Mouse (Mus musculus) forebrain, embryonic 13.5 days (tissue): ENCODE data around the gene Slc25a29. TPM values are rescaled to one million over a fixed set of nuclear protein-coding genes. Genes with fewer than 3 reads are reported as not detected.

Experiments used
- ATAC-seq: fragments of 200-750 bp; cut with Nextera tagmentation; 2 replicates; pipeline ENCODE4 v1.8.0; 2017
- H3K27ac ChIP-seq: fragments of 300-500 bp; sonication (generic); 2 replicates; pipeline ENCODE4 v1.5.1; 2015; ENCODE audit warnings: inconsistent platforms, mild to moderate bottlenecking, moderate library complexity
- H3K27me3 ChIP-seq: fragments of 300-500 bp; sonication (generic); 2 replicates; pipeline ENCODE4 v1.6.1; 2015; ENCODE audit warnings: mild to moderate bottlenecking, inconsistent platforms
- H3K36me3 ChIP-seq: fragments of 300-500 bp; sonication (generic); 2 replicates; pipeline ENCODE4 v1.6.1; 2015; ENCODE audit warnings: mild to moderate bottlenecking, inconsistent platforms; ENCODE audit not compliant: poor library complexity, severe bottlenecking
- H3K4me1 ChIP-seq: fragments of 300-500 bp; sonication (generic); 2 replicates; pipeline ENCODE4 v1.6.1; 2015; ENCODE audit warnings: inconsistent platforms
- H3K4me2 ChIP-seq: fragments of 300-500 bp; sonication (generic); 2 replicates; pipeline ENCODE4 v1.6.1; 2015; ENCODE audit warnings: inconsistent platforms, mild to moderate bottlenecking, moderate library complexity
- H3K4me3 ChIP-seq: fragments of 300-500 bp; sonication (generic); 2 replicates; pipeline ENCODE4 v1.5.1; 2015; ENCODE audit warnings: mild to moderate bottlenecking, inconsistent platforms
- H3K9ac ChIP-seq: fragments of 300-500 bp; sonication (generic); 2 replicates; pipeline ENCODE4 v1.6.1; 2015; ENCODE audit warnings: mild to moderate bottlenecking, inconsistent platforms
- H3K9me3 ChIP-seq: fragments of 300-500 bp; sonication (generic); replicated peaks from 2 replicates; pipeline ENCODE4 v1.6.1; 2016; ENCODE audit warnings: inconsistent platforms
- WGBS: fragments of 180-500 bp; shearing (Covaris S2); methylation state at CpG from one replicate; pipeline ENCODE4 v1.1.7; 2015; 5-methylcytosine and 5-hydroxymethylcytosine counted together
- polyA plus RNA-seq: library from polyadenylated mRNA; unstranded; fragments of >200 nt; fragmentation: Nextera tagmentation; extraction: Ambion mirVana; gene quantifications from 2 replicates; pipeline ENCODE4 v1.2.1, GENCODE M21; 2015

Gene Slc25a29
- polyA plus RNA-seq, 1 experiment from 2014 or later: 21.2 TPM

DNA sequence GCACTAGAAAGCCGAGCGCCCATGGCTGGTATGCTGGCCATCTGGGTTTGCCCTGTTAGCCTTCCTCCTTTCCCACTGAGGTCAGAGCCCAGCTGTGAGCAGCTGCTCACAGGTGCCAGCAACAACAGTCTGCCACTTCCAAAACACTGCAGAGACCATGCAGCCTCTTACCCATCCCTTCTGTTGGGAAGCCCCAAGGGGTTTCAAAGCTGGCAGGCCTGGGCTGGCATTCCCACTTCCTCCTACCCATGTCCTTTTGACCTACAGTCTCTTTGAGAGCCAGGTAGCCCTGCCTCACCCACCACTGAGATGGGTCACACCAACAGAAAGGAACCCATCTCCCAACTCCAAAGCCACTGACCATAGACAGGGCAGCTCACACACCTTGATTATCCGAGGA, 2.3 kb downstream of the Slc25a29 start:
- Histone ChIP-seq H3K27me3 (no peaks in the 10 kb centered on the region), H3K4me2 (no peak overlapping the region), H3K4me3 (no peak overlapping the region), H3K9me3 (no peaks in the 10 kb centered on the region), H3K27ac (no peak overlapping the region), H3K9ac (no peak overlapping the region), H3K36me3 (peaks cover 11% of the 10 kb centered on the region), H3K4me1 (peaks cover 54% of the 10 kb centered on the region)
- ATAC-seq: no peak
- WGBS: 91% methylated on average over 3 of the region's 3 CpGs

DNA sequence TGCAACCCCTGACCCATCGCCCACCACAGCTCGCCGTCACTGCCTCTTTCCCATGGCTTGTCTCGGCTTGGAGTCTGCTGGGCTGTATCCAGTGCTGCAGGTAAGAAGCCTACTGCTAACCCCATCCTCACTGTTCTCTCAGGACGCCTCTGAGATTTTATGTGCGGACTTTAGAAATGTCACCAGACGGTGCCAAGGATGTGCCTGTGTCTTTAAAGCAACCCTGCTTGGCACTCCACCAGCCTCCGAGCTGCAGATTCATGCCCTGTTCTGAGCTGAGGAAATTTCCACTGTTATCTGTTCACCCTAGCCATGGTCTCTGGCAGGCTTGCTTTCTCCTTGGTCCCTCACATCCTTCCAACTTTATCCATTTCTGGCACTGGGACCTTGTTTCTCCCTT, 2.8 kb downstream of the Slc25a29 start:
- WGBS: 88% methylated on average over 8 of the region's 8 CpGs
- Histone ChIP-seq H3K27me3 (no peaks in the 10 kb centered on the region), H3K9ac (peak overlapping the region; percentile 2; the same call in 1 of the 2 replicates), H3K9me3 (no peaks in the 10 kb centered on the region), H3K4me3 (no peak overlapping the region), H3K4me2 (no peak overlapping the region), H3K27ac (no peak overlapping the region), H3K4me1 (peaks cover 48% of the 10 kb centered on the region), H3K36me3 (peaks cover 14% of the 10 kb centered on the region)
- no peak for ATAC-seq

DNA sequence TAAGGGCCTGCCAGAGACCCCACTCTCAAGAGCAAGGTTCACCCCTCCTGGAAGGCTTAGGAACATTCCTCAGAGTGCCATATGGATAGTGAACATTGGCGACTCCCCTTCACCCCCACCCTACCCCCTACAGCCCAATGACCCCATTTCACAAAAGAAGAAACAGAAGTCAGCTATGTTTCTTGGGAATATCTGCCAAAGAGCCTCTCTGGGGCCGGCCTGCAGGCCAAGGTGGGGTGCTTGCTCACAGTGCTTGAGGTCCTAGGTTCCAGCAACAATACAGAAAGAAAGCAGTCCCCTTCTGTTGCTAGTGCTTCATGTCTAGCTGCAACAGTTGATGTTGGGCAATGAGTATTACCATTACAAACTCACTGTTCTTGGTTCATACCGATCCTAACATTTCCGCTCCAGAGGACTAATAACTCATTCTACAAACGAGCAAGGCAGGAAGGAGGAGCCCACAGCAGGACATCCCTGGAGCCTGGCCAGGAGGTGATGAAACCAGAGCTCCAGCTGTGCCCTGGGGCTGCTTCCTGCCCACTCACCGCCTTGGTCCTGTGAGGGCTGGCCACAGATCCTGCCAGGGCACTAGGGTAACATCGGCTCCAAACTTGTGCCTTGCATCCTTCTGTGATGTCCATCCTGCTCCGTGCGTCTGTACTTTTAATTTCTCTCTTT, 3.6 kb downstream of the Slc25a29 start:
- WGBS: 56% methylated on average over 9 of the region's 9 CpGs
- no peaks in the 10 kb centered on the region for H3K9me3 ChIP-seq

DNA sequence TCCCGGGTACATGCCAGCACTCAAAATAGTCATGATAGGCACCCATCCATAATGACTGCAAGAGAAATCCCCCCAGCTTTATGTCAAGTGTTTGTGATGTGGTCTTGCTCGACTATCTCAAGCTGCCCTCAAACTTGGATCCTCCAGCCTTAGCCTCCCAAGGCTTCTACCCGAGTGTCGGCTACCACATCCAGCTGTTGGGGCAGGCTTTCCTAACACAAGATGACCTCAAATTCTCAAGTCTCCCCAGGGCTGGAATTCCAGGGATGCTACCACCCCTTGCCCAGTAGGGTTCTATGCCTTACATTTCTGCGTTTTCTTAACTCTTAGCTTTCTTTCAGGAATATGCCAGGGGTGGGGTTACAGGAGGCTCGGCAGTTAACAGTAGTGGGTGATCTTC, 5.3 kb downstream of the Slc25a29 start:
- no peak for ATAC-seq
- 87% methylated on average over 6 of the region's 6 CpGs for WGBS
- Histone ChIP-seq H3K36me3 (peaks cover 36% of the 10 kb centered on the region), H3K9me3 (no peaks in the 10 kb centered on the region), H3K4me3 (no peak overlapping the region), H3K27me3 (no peaks in the 10 kb centered on the region), H3K4me1 (peaks cover 29% of the 10 kb centered on the region), H3K27ac (no peak overlapping the region), H3K4me2 (no peak overlapping the region), H3K9ac (no peak overlapping the region)

More for the DNA sequence above, 3.6 kb downstream of the Slc25a29 start:
- ATAC-seq: no peak
- no peak overlapping the region for H3K27ac ChIP-seq
- H3K27me3 ChIP-seq: no peaks in the 10 kb centered on the region
- H3K9ac ChIP-seq: no peak overlapping the region
- H3K4me3 ChIP-seq: no peak overlapping the region
- H3K4me2 ChIP-seq: no peak overlapping the region
- peaks cover 22% of the 10 kb centered on the region for H3K36me3 ChIP-seq
- H3K4me1 ChIP-seq: peaks cover 41% of the 10 kb centered on the region

DNA sequence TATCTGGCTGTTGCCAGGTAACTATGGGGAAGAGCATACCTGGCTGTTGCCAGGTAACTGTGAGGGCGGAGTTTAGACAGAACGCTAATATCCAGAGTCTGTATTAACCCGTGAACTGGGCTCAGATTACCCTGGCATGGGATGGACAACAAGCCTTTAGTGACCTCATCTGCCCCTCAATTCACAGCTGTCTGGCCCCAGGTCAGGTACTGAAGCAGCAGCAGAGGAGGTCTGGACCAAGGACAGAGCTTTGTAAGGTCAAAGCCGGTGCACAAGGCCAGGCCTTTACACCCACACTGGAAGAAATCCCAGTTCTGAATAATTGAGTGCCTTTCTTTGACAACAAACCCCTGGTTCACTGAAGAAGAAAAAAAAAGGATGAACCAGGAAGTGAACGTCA, 6.0 kb downstream of the Slc25a29 start:
- H3K27me3 ChIP-seq: no peaks in the 10 kb centered on the region
- WGBS: 76% methylated on average over 5 of the region's 5 CpGs
- H3K4me1 ChIP-seq: peaks cover 22% of the 10 kb centered on the region
- H3K9me3 ChIP-seq: no peaks in the 10 kb centered on the region
- H3K4me2 ChIP-seq: no peak overlapping the region
- H3K9ac ChIP-seq: no peak overlapping the region
- peaks cover 36% of the 10 kb centered on the region for H3K36me3 ChIP-seq
- ATAC-seq: no peak
- H3K4me3 ChIP-seq: no peak overlapping the region
- H3K27ac ChIP-seq: no peak overlapping the region

DNA sequence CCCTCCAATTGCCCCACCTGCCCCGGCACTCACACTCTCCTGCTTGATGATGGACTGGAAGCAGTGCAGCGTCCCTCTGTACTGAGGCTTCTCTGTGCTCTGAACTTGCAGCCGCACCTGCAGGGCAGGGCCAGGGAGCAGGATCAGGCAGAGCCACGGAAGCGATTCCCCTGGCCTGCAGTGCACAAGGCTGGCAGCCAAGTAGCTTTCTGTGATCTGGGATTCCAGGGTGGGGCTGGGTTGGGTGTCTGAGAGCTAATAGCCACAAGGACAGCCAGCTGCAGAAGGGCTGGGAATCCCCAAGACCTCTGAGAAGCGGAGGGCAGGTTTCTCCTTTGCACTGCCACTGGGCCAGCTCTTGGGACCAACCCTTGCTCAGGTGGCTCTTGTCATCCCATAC, 8.0 kb downstream of the Slc25a29 start:
- no peak for ATAC-seq
- H3K27me3 ChIP-seq: no peaks in the 10 kb centered on the region
- no peak overlapping the region for H3K27ac ChIP-seq
- H3K36me3 ChIP-seq: peaks cover 33% of the 10 kb centered on the region
- H3K4me1 ChIP-seq: peaks cover 7% of the 10 kb centered on the region
- 97% methylated on average over 6 of the region's 6 CpGs for WGBS
- no peak overlapping the region for H3K9ac ChIP-seq
- H3K9me3 ChIP-seq: no peaks in the 10 kb centered on the region
- H3K4me2 ChIP-seq: no peak overlapping the region
- no peak overlapping the region for H3K4me3 ChIP-seq

DNA sequence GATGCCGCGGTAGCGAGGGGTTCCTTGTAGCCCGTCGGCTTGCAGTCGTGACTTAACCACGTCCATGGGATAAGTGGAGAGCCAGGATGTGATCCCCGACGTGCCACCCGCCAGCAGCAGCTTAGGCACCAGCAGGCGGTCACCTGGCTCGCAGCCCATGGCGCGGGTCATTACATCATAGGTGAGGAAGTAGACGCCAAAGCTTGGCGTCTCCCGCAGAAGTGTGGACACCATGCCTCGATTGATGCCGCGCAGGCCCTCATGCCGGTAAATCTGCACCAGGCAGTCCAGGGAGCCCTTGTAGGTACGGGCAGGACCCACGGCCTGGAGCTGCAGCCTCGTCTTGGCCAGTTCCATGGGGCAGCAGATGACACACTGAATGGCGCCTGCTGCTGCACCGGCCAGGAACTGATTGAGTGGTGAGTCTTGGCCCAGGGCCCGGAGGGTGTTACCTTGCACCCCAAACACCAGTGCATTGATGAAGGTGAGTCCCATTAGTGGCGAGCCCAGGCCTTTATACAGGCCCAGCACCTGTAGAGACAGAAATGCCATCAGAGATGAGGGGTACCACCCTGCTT, 8.6 kb downstream of the Slc25a29 start:
- no peak overlapping the region for H3K9ac ChIP-seq
- no peak overlapping the region for H3K4me3 ChIP-seq
- peaks cover 3% of the 10 kb centered on the region for H3K4me1 ChIP-seq
- H3K36me3 ChIP-seq: peaks cover 33% of the 10 kb centered on the region
- no peak overlapping the region for H3K27ac ChIP-seq
- no peaks in the 10 kb centered on the region for H3K27me3 ChIP-seq
- no peak overlapping the region for H3K4me2 ChIP-seq
- WGBS: 94% methylated on average over 28 of the region's 28 CpGs
- no peak for ATAC-seq
- H3K9me3 ChIP-seq: no peaks in the 10 kb centered on the region

GRCm38 (mm10) chr12:108826282-108826957, 9.3 kb downstream of the Slc25a29 start:
- H3K4me2 ChIP-seq: no peak overlapping the region
- no peak overlapping the region for H3K27ac ChIP-seq
- peaks cover 33% of the 10 kb centered on the region for H3K36me3 ChIP-seq
- H3K27me3 ChIP-seq: no peaks in the 10 kb centered on the region
- H3K4me3 ChIP-seq: no peak overlapping the region
- no peak overlapping the region for H3K9ac ChIP-seq
- no peak for ATAC-seq
- WGBS: 93% methylated on average over 19 of the region's 19 CpGs
- H3K9me3 ChIP-seq: no peaks in the 10 kb centered on the region
- H3K4me1 ChIP-seq: no peaks in the 10 kb centered on the region

- no peak overlapping the region for H3K27ac ChIP-seq
- no peak overlapping the region for H3K9ac ChIP-seq
- no peaks in the 10 kb centered on the region for H3K27me3 ChIP-seq
- H3K4me1 ChIP-seq: no peaks in the 10 kb centered on the region
- no peak overlapping the region for H3K4me2 ChIP-seq
- H3K9me3 ChIP-seq: no peaks in the 10 kb centered on the region
- no peak for ATAC-seq
- 93% methylated on average over 13 of the region's 13 CpGs for WGBS
- H3K36me3 ChIP-seq: peaks cover 33% of the 10 kb centered on the region
- H3K4me3 ChIP-seq: no peak overlapping the region
These were observed 10.0 kb downstream of the Slc25a29 start for GRCm38 (mm10) chr12:108825561-108826224.

DNA sequence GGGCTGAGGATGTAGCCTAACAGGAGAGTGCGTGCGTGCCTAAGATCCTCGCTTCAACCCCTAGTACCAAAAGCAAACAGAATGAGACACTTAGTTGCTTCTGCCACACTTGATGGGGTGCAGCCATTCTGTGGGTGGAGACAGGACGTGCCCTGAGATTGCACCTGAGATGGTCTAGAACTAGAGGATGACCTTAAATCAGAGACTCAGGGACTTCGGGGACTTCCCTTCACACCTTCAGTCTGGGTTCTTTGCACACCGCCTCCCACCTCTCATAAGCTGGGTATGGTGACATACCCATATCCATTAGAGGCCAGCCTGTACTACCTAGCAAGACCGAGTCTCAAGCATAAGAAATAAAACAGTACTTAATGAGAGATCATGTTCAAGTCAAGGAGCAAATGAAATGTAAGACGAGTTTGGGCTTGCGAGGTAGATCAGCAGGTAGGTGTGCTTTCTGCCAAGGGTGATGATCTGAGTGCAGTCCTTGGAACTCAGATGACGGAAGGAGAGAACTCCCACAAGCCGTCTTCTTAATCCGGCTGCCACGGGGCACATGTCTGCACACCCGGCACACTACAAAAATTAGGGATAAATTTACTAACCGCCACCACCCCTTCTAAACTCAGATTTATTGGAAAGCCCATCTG, 11.3 kb downstream of the Slc25a29 start:
- no peak overlapping the region for H3K4me2 ChIP-seq
- no peaks in the 10 kb centered on the region for H3K4me1 ChIP-seq
- no peaks in the 10 kb centered on the region for H3K27me3 ChIP-seq
- H3K9me3 ChIP-seq: no peaks in the 10 kb centered on the region
- 92% methylated on average over 15 of the region's 15 CpGs for WGBS
- H3K9ac ChIP-seq: no peak overlapping the region
- H3K4me3 ChIP-seq: no peak overlapping the region
- ATAC-seq: no peak
- H3K36me3 ChIP-seq: peaks cover 35% of the 10 kb centered on the region
- H3K27ac ChIP-seq: no peak overlapping the region

- ATAC-seq: no peak
- H3K27ac ChIP-seq: no peak overlapping the region
- 68% methylated on average over 8 of the region's 8 CpGs for WGBS
These were observed 12.6 kb downstream of the Slc25a29 start for GRCm38 (mm10) chr12:108823036-108823435.

GRCm38 (mm10) chr12:108820461-108820860, 15.2 kb downstream of the Slc25a29 start:
- Histone ChIP-seq H3K9me3 (no peaks in the 10 kb centered on the region), H3K9ac (no peak overlapping the region), H3K4me1 (no peaks in the 10 kb centered on the region), H3K36me3 (peaks cover 30% of the 10 kb centered on the region), H3K4me3 (no peak overlapping the region), H3K4me2 (no peak overlapping the region), H3K27ac (no peak overlapping the region), H3K27me3 (no peaks in the 10 kb centered on the region)
- 94% methylated on average over 4 of the region's 4 CpGs for WGBS
- ATAC-seq: no peak

More at GRCm38 (mm10) chr12:108823036-108823435, 12.6 kb downstream of the Slc25a29 start:
- H3K9ac ChIP-seq: no peak overlapping the region
- no peak overlapping the region for H3K4me3 ChIP-seq
- no peak overlapping the region for H3K4me2 ChIP-seq
- peaks cover 38% of the 10 kb centered on the region for H3K36me3 ChIP-seq
- no peaks in the 10 kb centered on the region for H3K4me1 ChIP-seq
- H3K9me3 ChIP-seq: no peaks in the 10 kb centered on the region
- H3K27me3 ChIP-seq: no peaks in the 10 kb centered on the region
